Mouse (Mus musculus): ENCODE data around the gene Gpi1. TPM values are rescaled to one million over a fixed set of nuclear protein-coding genes. Genes with fewer than 3 reads are reported as not detected.
"Not testable (repeated sequence)": the region's sequence is repeated elsewhere in the genome, so short reads cannot be mapped to it uniquely, and the experiment has no call there.

The Gpi1 gene
- polyA plus RNA-seq, 1 experiment = 771 TPM

DNA sequence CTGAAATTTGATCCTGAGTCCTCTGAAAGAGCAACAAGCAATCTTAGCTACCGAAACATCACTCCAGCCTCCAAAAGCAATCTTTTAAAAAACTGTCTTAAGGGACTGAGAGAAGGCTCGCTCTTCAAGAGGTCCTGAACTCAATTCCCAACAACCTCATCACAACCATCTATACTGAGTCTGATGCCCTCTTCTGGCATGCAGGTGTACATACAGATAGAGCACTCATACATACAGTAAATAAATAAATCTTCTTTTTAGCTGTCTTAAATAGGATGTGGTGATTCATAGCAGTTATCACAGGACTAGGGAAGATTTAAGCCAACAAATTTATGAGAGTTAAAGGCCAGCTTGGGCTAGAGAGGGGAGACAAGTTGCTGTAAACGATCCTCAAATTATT lies 34.5 kb downstream of the Gpi1 start:
- no peak for DNase-seq (ENCODE audit: extremely low spot score in 1 of 2, low spot score in 1 of 2)

DNA sequence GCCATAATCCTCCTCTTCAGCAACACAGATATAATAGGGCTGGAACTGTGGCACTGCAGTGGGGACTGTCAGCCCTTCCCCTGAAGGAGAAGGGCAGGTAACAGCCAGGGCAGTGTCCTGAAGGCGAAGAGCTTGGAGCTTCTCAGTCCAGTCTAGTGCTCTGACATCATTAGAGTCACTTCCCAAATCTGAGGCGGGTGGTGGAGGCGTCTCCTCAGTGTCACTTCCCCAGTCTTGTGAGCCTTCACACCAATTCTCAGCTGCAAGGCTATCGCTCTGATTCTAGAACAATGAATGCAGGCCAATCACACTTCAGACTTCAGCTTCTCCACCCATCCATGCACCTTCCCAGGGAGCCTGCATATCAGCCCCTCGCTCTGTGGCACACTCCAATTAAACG lies 37.3 kb downstream of the Gpi1 start:
- DNase-seq (ENCODE audit: extremely low spot score in 1 of 2, low spot score in 1 of 2) = no peak

DNA sequence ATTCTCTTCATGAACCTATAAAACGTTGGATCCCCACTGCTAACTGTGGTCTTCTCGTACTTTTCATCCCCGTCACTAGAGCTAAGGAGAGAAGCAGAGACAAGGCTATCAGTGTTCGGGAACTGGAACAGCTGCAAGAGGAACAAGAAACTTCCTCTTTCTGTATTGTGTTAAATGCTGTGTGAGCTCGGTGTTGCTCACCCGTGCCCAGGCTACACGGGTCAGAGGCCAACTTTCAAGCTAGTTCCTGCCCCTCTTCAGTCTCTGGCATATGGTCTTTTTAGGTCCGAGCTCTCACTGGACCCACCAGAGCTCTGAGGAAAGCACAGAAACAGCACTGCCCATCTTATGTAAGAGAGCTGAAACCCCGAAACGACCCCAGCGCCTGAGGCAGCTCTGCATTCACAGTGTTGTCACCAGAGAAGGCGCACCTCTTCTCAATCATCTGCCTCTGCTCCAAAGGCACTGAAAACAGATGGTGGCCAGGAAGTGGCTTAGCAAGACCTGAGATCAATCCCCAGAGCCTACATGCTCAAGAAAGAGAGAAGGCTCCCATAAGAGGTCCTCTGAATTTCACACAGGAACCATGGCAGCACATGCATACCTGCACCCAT lies 40.7 kb downstream of the Gpi1 start:
- DNase-seq (ENCODE audit: extremely low spot score in 1 of 2, low spot score in 1 of 2) = no peak

DNA sequence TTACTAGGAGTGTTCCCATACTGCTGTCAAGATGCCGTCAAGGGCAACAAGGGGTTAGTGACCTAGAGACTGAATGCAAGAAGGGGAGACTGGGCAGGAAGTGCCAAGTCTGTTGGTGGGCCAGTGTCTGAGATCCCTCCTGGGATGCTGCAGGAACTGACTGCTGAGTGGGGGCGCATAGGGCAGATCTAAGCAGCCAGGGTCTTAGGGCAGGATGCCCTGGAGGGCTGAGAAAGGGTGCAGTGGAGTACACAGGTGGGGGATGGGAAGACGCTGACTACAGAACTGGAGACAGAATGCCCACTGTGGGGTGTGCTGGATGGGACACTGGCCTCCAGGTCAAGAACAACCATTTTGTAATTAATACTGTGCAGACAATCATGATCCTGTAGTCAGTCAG lies 46.3 kb downstream of the Gpi1 start:
- no peak for DNase-seq (ENCODE audit: extremely low spot score in 1 of 2, low spot score in 1 of 2)

DNA sequence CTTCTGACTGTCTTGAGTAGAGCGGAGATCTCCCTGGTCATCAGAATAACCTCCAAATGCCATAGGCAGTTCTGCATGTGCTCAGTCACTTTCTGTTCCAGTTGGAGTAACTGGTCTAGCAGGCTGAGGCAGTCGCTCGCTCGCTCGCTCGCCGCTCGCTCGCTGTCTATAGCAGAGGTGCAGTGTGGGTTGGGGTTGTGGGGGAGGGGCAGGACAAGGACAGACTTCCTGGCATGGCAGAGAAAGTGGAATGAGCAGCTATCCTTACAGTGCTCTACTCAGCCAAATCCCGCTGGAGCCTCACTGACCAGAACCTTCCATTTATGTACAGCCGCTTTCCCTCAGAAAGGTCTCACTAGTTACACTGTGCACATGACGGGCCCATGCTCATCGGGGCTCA lies 46.8 kb downstream of the Gpi1 start:
- DNase-seq (ENCODE audit: extremely low spot score in 1 of 2, low spot score in 1 of 2) = no peak

DNA sequence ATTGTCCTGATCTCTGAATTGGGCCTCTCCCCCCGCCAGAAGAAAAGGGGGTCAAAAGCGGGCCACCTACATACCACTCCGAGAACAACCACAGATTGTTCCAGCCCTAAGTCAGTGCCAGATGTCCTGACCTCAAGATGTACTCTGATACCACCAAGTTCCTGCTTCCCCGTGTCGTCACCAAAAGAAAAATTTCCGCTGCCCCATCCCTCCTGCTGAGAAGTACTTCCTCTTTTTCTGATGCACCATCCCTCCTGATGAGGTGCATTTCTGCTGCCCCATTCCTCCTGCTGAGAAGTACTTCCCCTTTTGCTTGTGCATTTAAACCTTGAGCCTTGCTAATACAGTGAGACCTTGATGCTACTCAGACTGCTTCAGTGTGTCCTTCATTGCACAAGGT lies 53.9 kb downstream of the Gpi1 start:
- DNase-seq (ENCODE audit: extremely low spot score in 1 of 2, low spot score in 1 of 2) = not testable (repeated sequence)

DNA sequence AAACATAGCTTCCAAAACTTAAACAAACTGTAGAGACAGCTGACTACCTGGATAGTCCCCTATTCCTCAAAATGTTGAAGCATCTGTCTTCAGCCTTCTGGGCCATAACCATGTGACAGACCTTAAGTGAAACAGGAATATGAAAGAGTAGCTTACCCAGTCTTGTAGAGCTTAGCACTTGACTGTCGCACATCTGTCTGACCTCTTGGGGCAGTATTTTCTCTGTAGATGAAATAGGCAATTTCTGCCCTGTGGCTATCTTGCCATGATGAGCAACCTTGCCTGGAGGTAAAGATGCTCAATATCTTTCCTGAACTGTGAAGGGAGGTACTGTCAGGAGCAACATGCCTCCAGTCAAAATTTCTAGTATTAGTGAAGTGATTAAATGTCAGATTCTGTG lies 57.9 kb downstream of the Gpi1 start:
- DNase-seq (ENCODE audit: extremely low spot score in 1 of 2, low spot score in 1 of 2) = no peak

DNA sequence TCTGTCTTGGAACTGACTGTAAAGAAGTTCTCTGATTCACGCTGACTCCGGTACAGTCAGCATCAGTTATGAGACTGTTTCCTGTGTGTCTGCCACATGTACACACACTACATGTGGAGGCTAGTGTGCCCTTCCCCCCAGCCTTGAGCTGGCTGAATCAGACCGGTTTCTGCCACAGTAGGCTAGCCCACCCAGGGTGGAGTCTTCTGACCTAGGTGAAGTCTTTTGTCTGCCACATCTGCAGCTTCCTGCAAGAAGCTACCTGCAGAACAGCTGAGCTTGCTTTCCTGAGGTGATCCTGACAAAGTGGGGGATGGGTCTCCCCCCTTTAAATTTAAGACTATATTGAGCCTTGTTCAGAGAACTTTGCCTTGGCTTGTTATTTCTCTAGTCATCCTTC lies 60.7 kb downstream of the Gpi1 start, which contains the start of gene Uba2:
TSS of gene Uba2 (minus strand) at position 146 of the 400 bp plus-strand sequence.
- DNase-seq (ENCODE audit: extremely low spot score in 1 of 2, low spot score in 1 of 2) = no peak

DNA sequence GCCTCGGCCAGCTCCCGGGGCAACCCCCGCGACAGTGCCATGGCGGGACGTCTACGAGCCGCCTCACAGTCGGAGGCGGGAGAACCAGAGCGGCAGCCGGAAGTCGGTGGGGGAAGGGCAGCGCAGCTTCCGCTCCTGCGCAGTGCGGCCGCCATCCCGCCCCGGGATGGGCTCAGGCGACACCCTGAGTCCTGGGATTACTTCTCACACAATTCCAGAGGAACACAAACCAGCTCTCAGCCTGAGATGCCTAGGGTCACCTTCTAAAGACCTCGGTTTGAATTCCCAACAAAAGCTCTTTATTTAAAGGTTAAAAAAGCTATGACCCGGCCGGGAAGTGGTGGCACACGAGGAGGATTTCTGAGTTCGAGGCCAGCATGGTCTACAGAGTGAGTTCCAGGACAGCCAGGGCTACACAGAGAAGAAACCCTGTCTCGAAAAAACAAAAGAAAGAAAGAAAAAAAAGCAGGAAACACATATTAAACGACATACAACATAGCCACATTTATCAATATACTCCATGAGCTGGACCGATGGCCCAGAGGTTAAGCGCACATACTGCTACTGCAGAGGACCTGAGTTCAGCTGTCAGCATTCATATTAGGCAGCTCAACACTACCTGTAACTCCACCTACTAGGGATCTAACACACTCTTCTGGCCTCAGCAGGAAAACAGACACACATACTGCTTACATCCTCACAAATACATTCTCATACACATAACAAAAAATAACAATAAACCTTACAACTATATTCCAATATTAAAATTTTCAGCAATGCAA lies 61.5 kb downstream of the Gpi1 start:
- peak; percentile 72 to 93 for DNase-seq (ENCODE audit: extremely low spot score in 1 of 2, low spot score in 1 of 2)

DNA sequence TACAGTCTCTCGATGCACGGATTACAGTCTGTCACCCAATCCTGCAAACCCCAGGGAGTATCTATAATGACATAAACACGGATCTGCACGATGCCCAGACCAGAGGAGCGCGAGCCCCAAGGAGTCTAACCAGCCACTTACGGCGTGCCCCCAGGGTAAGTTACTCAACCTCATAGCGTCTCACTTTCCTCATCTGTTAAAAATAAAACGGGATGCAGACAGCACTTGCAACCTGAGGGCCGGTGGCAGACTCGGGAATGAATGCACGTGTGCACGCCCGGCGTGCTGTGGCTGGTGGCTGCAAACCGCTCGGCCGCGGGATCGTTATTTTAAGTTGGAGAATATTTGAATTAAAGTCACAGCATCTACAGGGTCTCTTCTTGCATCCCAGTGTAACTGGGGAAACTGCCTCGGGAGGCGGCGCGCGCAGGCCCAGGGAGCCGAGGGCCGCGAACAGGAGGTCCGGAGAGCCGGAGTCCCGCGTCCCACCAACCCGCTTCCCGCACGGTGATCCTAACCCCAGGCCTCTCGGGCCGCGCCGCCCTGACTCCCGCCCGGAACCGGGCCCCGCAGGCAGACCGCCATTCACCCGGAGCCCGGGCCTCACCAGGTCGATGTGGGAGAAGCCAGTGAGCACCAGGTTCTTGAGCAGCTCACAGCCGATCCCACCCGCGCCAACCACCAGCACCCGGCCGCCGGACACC lies 62.2 kb downstream of the Gpi1 start:
- DNase-seq (ENCODE audit: extremely low spot score in 1 of 2, low spot score in 1 of 2) = peak in 1 of 2 experiments; percentile 33

DNA sequence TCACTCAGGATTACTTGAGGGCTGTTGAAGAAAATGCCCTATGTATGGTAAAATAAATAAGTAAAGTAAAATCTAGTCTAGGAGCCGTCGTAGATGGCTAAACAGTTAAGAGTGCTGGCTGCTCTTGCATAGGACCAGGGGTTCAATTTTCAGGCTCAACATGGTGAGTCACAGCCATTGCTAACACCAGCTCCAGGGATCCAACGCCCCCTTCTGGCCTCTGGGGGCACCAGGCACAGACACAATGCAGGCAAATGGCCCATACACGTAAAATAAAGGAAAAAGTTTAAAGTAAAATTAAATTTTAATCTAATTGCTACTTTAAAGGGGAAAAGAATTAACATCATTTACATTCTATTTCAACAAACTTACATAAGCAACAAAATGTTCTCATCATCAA lies 63.3 kb downstream of the Gpi1 start:
- peak in 1 of 2 experiments; percentile 19 for DNase-seq (ENCODE audit: extremely low spot score in 1 of 2, low spot score in 1 of 2)

DNA sequence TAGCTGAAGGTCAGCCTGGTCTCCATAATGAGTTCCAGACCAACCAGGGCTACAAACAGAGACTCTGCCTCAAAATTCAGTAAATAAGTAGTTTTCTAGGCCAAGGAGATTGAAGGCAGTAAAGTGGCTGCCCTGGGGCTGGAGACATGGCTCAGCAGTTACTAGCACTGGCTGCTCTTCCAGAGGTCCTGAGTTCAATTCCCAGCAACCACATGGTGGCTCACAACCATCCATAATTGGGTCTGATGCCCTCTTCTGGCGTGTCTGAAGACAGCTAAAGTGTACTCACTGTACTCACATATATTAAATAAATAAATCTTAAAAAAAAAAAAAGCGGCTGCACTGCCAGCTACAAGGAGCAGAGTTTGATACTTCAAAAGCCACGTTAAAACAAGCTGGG lies 64.1 kb downstream of the Gpi1 start:
- no peak for DNase-seq (ENCODE audit: extremely low spot score in 1 of 2, low spot score in 1 of 2)

DNA sequence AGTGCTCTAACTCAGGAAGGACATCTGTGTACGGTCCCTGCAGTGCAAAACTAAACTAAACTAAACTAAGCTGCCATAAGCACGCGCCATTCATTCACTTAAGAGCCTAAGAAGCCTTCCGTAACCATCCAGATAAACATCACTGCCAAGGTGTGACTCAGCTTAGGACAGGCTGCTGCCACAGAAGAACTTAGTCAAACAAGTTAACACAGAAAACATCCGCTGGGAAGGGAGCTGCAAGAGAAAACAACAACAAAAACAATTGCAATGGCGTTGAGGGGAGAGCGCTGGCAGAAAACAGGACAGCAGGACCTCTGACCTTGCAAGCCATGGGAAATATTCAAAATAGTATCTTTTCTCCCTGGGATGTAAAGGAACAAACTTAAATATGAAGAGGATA lies 65.5 kb downstream of the Gpi1 start:
- DNase-seq (ENCODE audit: extremely low spot score in 1 of 2, low spot score in 1 of 2) = no peak

DNA sequence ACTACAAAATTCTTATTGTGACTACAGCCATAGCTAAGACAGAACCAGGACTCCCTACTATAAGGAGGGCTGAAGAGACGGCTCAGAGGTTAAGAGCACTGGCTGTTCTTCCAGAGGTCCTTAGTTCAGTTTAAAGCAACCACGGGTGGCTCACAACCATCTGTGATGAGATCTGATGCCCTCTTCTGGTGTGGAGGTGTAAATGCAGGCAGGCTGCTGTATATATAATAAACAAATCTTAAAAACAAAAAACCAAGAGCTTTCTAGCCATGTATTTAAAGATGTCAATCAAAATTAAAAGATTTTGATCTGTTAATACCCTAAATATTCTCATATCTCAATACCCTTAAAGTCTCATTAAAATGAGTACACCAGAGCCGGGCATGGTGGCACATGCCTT lies 71.0 kb downstream of the Gpi1 start:
- no peak for DNase-seq (ENCODE audit: extremely low spot score in 1 of 2, low spot score in 1 of 2)

DNA sequence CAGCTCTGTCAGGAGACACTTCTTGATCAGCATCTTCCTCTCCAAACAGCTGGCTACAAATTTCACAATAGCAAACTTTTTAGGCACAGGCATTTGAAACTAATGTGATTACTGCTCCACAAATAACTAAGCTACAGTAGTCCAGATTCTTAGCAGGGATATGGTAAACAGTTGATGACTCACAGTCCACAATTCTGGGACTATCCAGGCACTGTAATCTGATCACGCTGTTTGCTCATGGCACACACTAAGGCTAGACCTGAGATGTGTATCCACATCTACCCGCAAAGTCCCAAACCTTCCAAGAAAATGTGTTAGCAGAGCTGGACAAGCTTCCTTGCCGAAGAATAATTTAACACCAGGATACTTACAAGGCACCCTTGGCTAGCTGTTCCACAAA lies 72.1 kb downstream of the Gpi1 start:
- DNase-seq (ENCODE audit: extremely low spot score in 1 of 2, low spot score in 1 of 2) = no peak

Other genes with a start within 250 kb of the Gpi1 start
- gene Scgb2b27, start 216.4 kb downstream of the Gpi1 start, polyA plus RNA-seq (2012; rRNA removed) = not detected in 2 replicates
- gene Scgb1b27, start 208.9 kb downstream of the Gpi1 start, polyA plus RNA-seq (2012; rRNA removed) = not detected in 2 replicates
- not detected in 2 replicates for gene Scgb1b30, start 134.9 kb downstream of the Gpi1 start, polyA plus RNA-seq (2012; rRNA removed)
- 14.1 and 16.3 TPM in 2 replicates for gene Wtip, start 97.1 kb downstream of the Gpi1 start, polyA plus RNA-seq (2012; rRNA removed)
- 106 and 116 TPM in 2 replicates for gene Uba2, start 60.7 kb downstream of the Gpi1 start, polyA plus RNA-seq (2012; rRNA removed)
- gene Pdcd2l, start 33.7 kb downstream of the Gpi1 start, polyA plus RNA-seq (2012; rRNA removed) = 29.9 and 31.1 TPM in 2 replicates
- gene Gm6096, start 20.7 kb upstream of the Gpi1 start, polyA plus RNA-seq (2012; rRNA removed) = not detected in 2 replicates
- 26.9 and 32.3 TPM in 2 replicates for gene 4931406P16Rik, start 83.2 kb upstream of the Gpi1 start, polyA plus RNA-seq (2012; rRNA removed)
- gene Lsm14a, start 163.0 kb upstream of the Gpi1 start, polyA plus RNA-seq (2012; rRNA removed) = 49.2 and 49.5 TPM in 2 replicates